Mouse (Mus musculus): Measurements from ENCODE around the gene Ciz1. TPM values are rescaled to one million over a fixed set of nuclear protein-coding genes. Genes with fewer than 3 reads are reported as not detected.
"Not testable (repeated sequence)": the region's sequence is repeated elsewhere in the genome, so short reads cannot be mapped to it uniquely, and the experiment has no call there.

The Ciz1 gene
- total RNA-seq, 1 experiment from 2014 or later = 47.7 TPM

DNA sequence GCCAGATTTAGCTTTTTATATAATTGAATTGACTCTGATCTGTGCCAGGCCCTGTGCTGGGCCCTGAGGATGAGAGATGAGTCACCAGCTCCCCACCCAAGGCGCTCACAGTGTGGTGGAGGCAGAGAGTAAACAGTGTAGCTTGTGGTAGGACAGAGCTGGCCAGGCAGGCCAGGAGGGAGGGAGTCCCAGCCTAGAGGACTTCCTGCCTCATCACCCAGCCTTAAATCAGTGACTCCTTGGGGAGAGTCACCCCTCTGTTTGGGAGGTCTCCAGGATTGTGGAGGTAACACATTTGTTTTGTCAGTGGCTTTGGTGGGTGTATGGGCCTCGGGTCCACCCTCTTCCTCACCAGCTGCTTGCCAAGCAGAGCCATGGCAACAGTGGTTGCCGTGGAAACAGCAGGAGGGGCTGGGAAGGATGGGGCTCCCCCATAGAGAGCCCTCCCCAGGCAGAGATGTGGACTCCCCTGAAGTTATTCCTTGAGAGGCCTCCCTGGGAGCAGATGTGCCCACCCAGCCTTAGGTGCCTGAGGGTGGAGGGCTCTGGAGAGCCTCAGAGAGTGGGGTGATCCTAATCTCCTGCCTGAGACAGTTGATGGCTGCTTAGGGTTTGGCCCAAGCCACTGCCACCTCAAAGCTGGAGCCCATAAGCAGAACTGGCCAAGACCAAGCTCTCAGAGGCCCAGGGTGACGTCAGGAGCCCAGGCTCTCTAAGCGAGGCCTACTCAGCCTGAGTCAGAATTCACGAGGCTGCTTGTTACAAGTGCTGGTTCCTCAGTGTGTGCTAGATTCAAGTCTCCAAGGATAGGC is 9.4 kb upstream of the Ciz1 start:
- ATAC-seq (replicated peaks; ENCODE audit: insufficient number of reproducible peaks, low FRiP score, low TSS enrichment, poor library complexity, severe bottlenecking) = no peak

- no peak for ATAC-seq (replicated peaks; ENCODE audit: insufficient number of reproducible peaks, low FRiP score, low TSS enrichment, poor library complexity, severe bottlenecking)
Observed at GRCm38 (mm10) chr2:32343351-32343671, 8.8 kb upstream of the Ciz1 start.

DNA sequence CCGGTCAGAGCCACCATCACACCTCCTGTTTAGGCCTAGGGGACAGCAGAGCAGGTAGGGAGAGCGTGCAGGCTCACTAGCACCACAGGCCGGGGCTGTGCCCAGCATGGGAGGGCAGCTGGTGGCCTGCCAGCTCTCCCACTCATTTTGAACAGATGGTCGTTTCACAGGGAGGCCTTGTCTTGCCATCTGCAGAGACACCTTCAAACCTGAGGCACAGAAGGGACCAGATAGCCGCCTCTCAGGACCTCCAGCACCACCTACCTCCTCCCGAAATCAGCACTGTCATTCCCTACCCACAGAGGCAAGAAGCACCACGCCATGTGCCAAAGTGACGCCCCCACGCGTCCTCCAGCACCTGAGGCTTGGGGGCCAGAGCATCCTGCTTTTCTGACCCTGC is 8.1 kb upstream of the Ciz1 start:
- ATAC-seq (replicated peaks; ENCODE audit: insufficient number of reproducible peaks, low FRiP score, low TSS enrichment, poor library complexity, severe bottlenecking) = no peak

GRCm38 (mm10) chr2:32344598-32345321 is 7.4 kb upstream of the Ciz1 start:
- ATAC-seq (replicated peaks; ENCODE audit: insufficient number of reproducible peaks, low FRiP score, low TSS enrichment, poor library complexity, severe bottlenecking) = no peak

- no peak for ATAC-seq (replicated peaks; ENCODE audit: insufficient number of reproducible peaks, low FRiP score, low TSS enrichment, poor library complexity, severe bottlenecking)
Observed at GRCm38 (mm10) chr2:32347019-32347418, 5.1 kb upstream of the Ciz1 start.

- ATAC-seq (replicated peaks; ENCODE audit: insufficient number of reproducible peaks, low FRiP score, low TSS enrichment, poor library complexity, severe bottlenecking) = no peak
Observed at GRCm38 (mm10) chr2:32348311-32348710, 3.8 kb upstream of the Ciz1 start.

- no peak for ATAC-seq (replicated peaks; ENCODE audit: insufficient number of reproducible peaks, low FRiP score, low TSS enrichment, poor library complexity, severe bottlenecking)
Observed at GRCm38 (mm10) chr2:32349625-32350255, 2.4 kb upstream of the Ciz1 start.

GRCm38 (mm10) chr2:32350471-32351051 is 1.6 kb upstream of the Ciz1 start:
- no peak for ATAC-seq (replicated peaks; ENCODE audit: insufficient number of reproducible peaks, low FRiP score, low TSS enrichment, poor library complexity, severe bottlenecking)

DNA sequence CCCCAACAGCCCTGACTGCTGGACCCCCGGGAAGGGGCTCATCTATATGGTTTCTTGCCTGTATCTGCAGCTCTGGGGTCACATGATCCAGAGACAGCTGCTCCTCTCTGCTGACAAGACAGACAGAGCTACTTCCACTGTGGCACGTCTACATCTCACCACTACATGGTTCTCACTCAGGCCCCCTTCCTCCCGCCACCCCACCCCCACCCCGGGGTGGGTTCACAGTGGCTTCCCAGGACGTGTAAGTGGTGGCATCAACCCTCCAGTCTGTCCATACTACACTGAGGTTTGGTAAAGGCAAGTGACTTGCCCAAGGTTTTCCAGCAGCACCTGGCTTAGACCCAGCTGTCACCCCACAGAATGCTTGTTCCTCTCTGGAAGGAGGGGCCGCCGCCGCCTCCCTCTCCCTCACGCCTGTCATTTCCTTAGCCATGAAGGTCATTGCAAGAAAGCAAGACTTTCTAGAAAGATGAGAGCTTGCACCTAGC is 611 bp upstream of the Ciz1 start:
- ATAC-seq (replicated peaks; ENCODE audit: insufficient number of reproducible peaks, low FRiP score, low TSS enrichment, poor library complexity, severe bottlenecking) = no peak

- ATAC-seq (replicated peaks; ENCODE audit: insufficient number of reproducible peaks, low FRiP score, low TSS enrichment, poor library complexity, severe bottlenecking) = peak; percentile 65
Observed at GRCm38 (mm10) chr2:32353007-32353542, 948 bp downstream of the Ciz1 start, which contains the start of gene Dnm1. Dnm1 (minus strand) TSS chr2:32353338.

- ATAC-seq (replicated peaks; ENCODE audit: insufficient number of reproducible peaks, low FRiP score, low TSS enrichment, poor library complexity, severe bottlenecking) = no peak
Observed at GRCm38 (mm10) chr2:32353836-32354235, 1.7 kb downstream of the Ciz1 start.

- ATAC-seq (replicated peaks; ENCODE audit: insufficient number of reproducible peaks, low FRiP score, low TSS enrichment, poor library complexity, severe bottlenecking) = no peak
Observed at GRCm38 (mm10) chr2:32354336-32354895, 2.3 kb downstream of the Ciz1 start.

GRCm38 (mm10) chr2:32356216-32356615 is 4.1 kb downstream of the Ciz1 start:
- ATAC-seq (replicated peaks; ENCODE audit: insufficient number of reproducible peaks, low FRiP score, low TSS enrichment, poor library complexity, severe bottlenecking) = no peak

- no peak for ATAC-seq (replicated peaks; ENCODE audit: insufficient number of reproducible peaks, low FRiP score, low TSS enrichment, poor library complexity, severe bottlenecking)
Observed at GRCm38 (mm10) chr2:32357710-32358109, 5.6 kb downstream of the Ciz1 start.

DNA sequence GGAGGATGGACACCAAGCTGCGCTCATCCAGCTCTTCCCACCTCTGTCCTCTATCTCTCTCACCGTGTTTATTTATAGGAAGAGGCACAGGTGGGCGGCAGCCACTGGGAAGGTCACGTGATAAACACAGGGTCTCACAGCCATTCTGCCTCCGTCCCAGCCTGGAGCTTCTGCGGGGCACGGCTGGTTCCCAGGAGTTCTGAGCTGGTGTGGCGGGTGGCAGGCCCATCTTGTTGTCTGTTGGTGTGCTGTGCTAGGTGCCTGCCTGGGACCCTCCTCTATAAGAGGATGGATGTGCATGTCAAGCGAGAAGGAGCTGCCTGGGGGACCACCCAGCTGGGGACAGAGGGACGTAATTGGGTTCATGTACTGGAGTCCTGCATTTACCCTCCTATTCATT is 6.3 kb downstream of the Ciz1 start:
- ATAC-seq (replicated peaks; ENCODE audit: insufficient number of reproducible peaks, low FRiP score, low TSS enrichment, poor library complexity, severe bottlenecking) = no peak

DNA sequence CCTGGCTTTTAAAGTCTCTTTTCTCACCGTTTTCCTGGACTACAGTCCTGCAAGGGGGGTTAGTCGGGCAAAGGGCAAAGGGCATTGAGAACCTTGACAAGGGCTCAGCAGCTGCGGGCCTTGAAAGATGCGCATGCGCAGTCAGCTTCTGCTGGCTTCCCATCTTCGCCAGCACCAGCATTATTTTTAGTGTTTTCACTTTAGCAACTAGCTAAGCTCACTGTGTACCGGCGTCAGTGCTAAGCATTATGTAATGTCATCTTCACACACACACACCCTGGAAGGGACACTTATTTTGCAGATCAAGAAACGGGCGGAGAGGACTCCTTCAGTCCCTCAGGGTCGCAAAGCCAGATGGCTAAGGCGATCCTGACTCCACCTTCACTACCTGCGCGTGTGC is 8.6 kb downstream of the Ciz1 start:
- ATAC-seq (replicated peaks; ENCODE audit: insufficient number of reproducible peaks, low FRiP score, low TSS enrichment, poor library complexity, severe bottlenecking) = no peak

GRCm38 (mm10) chr2:32361437-32361836 is 9.3 kb downstream of the Ciz1 start:
- peak; percentile 23; the same call in 1 of the 2 replicates for ATAC-seq (replicated peaks; ENCODE audit: insufficient number of reproducible peaks, low FRiP score, low TSS enrichment, poor library complexity, severe bottlenecking)

DNA sequence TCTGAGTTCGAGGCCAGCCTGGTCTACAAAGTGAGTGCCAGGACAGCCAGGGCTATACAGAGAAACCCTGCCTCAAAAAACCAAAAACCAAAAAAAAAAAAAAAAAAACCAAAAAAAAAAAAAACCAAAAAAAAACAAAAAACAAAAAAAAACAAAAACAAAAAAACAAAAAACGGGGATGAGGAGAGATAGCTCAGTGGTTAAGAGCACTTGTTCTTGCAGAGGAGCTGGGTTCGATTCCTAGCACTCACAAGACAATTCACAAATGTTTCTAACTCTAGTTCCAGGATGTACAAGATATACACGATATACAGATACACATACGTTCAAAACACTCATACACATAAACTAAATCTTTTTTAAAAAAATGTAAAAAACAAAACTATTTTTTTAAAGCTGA is 10.1 kb downstream of the Ciz1 start:
- not testable (repeated sequence) for ATAC-seq (replicated peaks; ENCODE audit: insufficient number of reproducible peaks, low FRiP score, low TSS enrichment, poor library complexity, severe bottlenecking)

All from monocyte, adult 5-6 weeks (primary cell).